Mouse (Mus musculus): ENCODE data around the gene Snrpf. TPM values are rescaled to one million over a fixed set of nuclear protein-coding genes. Genes with fewer than 3 reads are reported as not detected.

Snrpf gene
- polyA plus RNA-seq (2017; shearing (Covaris generic)): 10 to 100 TPM; 60.9 to 86.3 TPM

DNA sequence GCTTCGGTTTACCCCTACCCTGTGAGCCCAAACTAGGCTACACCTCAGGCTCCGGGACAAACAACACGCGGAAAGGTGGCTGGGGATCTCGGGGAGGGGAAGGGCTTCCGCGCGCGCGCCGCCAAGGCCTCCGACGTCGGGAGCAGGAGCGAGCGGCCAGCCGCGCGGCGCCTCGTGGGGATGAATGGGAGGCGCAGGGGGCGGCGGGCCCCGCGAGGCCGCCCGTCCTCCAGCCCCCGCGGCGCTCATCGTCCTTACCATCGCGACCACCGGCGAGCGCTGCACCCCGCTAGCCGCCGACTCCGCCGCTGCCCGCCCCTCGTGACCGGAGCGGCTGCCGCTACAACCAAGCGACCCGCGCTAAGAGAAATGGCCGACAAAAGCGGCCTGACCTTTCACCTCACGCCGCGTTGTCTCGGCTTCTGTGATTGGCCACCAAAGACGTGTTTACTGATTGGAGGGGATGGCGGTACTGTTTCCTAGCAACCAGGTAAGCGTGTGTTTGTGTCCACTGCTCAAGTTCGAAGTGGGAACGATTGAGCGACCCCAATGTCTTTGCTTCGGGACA is at the start of gene Snrpf:
Snrpf (minus strand) TSS at position 426 of the 568 bp plus-strand sequence.
- ATAC-seq: peak; percentile 76

GRCm38 (mm10) chr10:93635941-93636340 is 46.4 kb upstream of the Snrpf start:
- ATAC-seq: no peak

DNA sequence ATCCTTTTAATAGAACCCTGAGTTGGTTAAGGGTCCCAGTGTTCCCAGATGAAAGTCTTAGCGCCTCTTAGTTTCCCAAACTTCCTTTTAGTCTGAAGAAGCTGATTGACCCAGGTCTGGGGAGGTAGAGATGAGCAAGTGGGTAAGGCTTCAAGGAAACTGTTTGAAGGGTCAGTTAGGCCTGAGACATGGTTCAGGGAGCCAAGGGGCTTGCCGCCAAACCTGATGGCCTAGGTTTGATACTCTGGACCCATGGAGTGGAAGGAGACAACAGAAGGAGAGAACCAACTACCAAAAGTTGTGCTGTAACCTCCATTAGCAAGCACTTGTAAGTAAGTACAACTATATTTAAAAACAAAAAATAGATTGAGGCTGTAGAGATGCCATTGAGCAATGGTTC is 44.5 kb upstream of the Snrpf start:
- no peak for ATAC-seq

GRCm38 (mm10) chr10:93633563-93633962 is 44.1 kb upstream of the Snrpf start:
- ATAC-seq: no peak

- no peak for ATAC-seq
Observed at GRCm38 (mm10) chr10:93632086-93632485, 42.6 kb upstream of the Snrpf start.

GRCm38 (mm10) chr10:93630310-93630709 is 40.8 kb upstream of the Snrpf start:
- no peak for ATAC-seq

GRCm38 (mm10) chr10:93624151-93624550 is 34.6 kb upstream of the Snrpf start:
- no peak for ATAC-seq

GRCm38 (mm10) chr10:93623725-93624124 is 34.2 kb upstream of the Snrpf start:
- ATAC-seq: no peak

DNA sequence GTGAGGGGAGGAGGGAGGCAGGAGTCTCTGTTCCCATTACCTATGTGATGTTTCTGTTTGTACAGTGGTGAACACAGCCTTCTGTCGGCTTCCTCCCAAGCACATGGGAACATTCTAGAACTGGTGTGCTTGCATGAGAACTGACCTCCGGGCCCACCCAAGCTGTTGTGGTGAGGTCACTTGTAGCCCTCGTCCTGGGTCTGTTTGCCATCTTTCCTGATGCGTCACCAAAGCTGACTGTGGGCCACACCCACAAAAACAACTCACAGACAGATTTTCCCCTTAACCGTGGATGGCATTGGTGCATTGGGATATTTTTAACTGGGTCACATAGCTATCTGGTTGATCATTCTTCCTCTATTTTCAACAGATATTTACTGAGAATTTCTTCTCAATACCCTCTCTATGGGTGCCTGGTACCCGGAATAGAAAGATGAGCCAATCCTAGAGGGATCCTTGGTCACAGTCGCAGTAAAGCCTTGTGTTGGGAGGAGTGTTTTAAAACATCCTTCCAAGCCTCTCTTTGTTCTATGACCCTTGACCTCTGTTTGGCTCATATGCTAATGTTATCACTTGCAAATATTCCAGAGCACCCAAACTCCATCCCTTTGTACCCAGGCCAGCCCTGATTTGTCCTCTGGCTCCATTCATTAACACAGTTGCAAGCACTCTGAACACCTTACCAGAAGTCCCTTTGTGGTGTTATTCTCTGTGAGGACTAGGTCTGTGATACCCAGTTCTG is 31.1 kb upstream of the Snrpf start:
- no peak for ATAC-seq

DNA sequence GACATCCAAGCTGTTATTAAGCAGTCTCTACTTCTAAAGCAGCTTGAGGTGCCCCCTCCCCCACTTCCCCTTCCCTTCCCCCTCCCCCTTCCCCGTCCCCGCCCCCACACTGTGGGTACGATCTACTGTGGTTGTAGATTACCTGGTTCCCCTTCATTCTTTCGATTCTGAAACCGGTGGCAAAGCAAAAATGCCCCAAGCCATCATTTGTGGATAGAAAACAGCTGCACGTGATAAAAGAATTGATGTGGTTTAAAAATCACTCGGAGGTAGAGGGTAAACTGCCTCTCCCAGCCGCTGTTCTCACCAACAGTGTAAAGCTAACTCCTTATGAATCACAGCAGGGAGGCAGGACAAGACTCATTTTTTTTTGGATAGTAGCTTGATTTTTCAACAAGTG is 25.3 kb upstream of the Snrpf start:
- peak; percentile 57 for ATAC-seq

DNA sequence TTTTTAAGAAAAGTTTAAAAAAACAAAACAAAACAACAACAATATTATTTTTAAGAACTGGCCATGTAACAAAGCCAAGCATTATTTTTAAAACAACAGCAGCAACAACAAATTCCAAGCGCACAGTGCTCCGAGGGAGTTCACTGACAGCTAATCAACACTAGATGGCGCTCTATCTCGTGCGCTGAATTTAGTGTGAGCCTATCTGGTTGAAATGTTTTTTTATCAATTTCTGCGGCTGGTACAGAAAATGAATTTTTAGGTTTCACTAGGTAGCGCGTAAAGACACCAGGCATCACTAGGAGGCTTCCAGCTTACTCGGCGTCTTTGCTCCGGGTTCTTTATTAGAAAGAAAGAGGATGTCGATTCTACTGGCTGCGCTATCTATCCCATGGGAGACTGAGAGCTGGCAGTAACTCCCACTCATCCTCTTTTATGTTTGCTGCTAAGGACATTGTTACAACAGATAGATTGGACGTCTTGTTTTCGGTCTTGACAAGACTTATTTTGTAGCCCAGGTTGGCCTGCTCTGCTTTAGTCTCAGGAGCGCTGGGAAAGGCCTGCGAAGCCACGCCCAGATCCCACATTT is 22.0 kb upstream of the Snrpf start:
- peak; percentile 64 for ATAC-seq

- no peak for ATAC-seq
Observed at GRCm38 (mm10) chr10:93610896-93611295, 21.4 kb upstream of the Snrpf start.

- ATAC-seq: no peak
Observed at GRCm38 (mm10) chr10:93609236-93609635, 19.7 kb upstream of the Snrpf start.

DNA sequence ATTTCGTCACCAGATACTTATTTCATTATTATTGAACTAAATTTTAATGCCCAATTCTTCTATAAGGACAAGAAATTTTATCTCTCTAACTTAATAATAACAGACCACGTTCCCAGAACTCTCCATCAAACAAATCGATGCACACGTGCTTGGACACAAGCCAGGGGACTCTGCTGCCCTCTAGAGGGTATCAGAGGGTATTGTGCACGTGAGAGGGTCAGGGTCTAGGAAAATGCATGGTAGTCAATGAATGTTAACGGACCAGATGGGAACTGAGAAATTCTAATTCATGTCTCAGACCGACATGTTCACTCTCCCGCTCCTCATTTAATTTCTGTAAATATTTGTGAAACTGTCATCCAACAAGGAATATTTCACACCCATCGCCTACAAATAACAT is 18.5 kb upstream of the Snrpf start:
- ATAC-seq: peak; percentile 32

DNA sequence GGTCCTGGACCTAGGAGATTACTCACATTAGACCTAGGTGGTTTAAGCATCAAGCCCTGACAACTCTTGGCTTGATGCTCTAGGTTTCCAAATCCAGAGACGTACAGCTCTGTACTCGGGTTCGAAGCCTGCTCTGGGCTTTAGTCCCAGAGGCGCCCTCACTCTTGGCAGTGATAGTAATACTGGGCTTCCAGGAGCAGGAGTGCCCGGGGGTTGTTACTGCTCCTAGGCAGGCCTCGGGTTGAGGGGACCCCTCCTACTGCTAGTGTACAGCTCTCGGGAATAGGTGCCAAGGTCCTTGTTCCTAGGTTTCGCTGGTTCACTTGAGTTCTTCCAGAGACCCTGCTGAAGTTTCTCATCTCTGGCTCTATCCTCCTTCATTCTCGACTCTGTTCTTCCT is 16.8 kb upstream of the Snrpf start:
- no peak for ATAC-seq

DNA sequence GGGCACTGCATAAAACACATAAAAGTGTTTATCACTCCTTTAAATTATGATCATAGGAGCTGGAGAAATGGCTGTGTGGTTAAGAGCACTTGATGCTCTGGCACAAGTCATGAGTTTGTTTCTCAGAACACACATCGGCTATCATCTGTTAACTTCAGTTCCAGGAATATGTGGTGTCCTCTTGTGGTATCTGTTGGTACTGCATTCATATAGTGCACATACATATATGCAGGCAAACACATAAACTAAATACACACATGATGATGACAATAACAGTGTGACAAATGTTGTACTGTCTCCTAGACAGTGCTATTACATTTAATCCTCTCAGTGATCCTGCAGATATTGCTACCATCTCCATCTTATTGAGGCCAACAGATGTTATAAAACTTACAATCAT is 13.8 kb upstream of the Snrpf start:
- ATAC-seq: no peak

DNA sequence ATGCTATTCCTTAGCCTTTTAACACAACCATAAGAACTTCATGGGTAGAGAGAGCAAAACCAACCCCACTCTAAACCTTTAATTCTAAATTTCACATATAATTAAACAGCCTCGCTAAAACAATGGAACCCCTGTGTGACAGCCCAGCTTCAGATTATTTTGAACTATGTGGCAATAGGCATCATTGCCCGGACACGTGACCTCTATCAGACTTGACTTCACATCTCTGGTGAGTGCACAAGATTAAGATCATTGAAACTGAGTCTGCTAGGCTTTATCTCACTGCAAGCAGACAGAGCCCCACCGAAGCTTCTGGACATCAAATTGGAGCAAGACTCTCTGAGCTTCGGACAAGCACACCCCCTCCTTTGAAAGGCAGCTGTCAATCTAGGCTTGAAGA is 12.8 kb upstream of the Snrpf start:
- ATAC-seq: no peak

GRCm38 (mm10) chr10:93596641-93597040 is 7.1 kb upstream of the Snrpf start:
- no peak for ATAC-seq

GRCm38 (mm10) chr10:93595831-93596230 is 6.3 kb upstream of the Snrpf start:
- ATAC-seq: no peak

DNA sequence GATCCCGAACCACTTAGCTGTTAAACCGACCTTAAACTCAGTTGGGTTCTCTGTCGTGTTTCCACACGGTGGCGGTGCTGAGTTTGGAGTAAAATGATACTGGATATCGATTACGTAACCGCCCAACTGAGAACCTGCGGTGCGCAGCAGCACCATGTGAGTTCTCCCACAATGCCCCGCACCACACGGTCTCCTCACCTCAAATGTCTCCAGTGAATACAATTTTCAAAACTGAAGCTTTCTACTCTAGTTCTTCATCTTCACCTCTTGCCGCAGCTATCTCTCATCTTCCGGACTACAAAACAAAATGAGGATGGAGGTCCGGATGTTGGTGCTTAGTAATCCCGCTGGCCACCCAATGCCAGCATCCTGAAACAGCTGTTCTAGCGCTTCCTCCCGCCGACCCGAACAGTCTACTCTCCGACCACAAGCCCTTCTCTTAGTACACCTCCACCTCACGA is 4.5 kb upstream of the Snrpf start:
- peak; percentile 74 for ATAC-seq

DNA sequence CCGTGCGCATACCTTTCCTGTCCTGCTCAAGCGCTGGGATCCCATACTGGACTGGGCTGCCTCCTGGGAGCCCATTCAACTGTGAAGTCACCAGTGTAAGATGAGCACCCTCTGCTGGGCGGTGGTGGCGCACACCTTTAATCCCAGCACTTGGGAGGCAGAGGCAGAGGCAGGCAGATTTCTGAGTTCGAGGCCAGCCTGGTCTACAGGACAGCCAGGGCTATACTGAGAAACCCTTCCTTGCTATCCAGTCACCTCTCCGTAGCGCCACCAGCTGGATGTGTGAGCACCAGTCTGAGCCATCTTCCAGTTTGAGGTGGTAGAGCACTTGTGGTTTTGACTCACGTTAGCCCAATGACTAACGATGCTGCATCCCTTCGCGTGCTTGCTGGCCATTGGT is 3.0 kb upstream of the Snrpf start:
- ATAC-seq: no peak

DNA sequence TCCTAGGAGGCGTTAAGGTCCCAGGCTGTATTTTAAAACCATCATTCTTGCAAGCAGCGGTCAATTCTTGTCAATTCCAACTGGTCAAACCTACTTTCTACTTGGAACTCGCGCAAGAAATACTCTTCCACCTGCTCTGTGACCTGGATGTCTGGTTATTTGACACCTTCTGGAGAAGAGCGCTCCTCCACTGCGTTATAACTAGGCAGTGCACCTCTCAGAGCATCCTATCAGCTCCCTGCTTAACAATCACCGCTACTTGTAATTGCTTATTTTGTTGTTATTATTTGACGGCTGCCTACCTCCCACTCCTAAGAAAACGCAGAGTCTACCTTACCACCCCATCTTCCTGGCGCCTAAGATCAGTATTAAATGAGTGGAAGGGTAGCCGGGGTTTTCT is 710 bp downstream of the Snrpf start:
- ATAC-seq: peak; percentile 27

DNA sequence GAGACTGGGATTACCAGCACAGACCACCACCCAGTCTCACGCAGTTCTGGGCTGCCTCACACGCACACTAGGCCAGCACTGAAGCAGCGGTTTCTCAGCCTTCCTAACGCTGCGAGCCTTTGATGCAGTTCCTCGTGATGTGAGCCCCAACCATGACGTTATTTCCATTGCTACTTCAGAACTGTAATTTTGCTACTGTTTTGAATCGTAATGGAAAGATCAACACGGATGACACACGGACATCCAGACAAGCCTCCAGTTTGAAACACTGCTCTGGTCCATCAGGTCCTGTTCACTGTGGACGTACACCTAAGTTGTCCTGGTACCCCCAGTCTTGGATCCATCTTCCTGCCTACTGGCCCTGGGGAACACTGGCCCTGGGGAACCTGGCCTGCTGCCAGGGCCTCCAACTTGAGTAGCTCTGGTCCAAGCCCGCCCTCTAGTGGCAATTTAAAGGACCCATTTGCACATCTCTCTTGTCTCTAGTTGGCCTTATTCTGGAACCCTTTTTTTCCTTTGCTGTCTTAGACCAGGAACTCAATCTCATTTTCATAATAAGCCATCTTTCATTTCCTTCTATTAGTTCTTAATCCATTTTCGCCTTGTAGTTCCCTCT is 12.1 kb downstream of the Snrpf start:
- peak; percentile 77 for ATAC-seq

DNA sequence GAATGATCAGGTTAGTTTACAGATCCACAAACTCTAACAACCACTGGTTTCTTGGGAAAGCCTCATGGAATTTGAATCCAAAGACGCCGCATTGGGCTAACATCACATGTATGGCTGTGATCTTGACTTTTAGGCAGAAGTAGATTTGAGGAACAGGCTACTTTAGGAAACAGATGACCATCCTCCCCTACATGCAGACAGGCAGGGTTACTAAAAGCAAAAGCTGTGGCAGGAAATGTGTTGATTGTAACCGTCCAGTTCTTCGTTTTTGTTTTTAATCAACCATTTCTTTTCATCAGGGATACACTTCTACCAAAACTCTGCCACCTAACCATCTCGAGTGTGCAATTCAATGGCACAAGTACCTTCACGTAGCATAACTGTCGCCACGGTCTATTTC is 13.5 kb downstream of the Snrpf start:
- ATAC-seq: no peak

All from activated CD4-positive, CD25-positive, alpha-beta regulatory T cell, adult 4 months (primary cell).